20 mouse cellular contexts compared by ENCODE assay signal in genomic region chr2:163493976-163494375, GRCm38 (mm10). TPM values are rescaled to one million over a fixed set of nuclear protein-coding genes. Genes with fewer than 3 reads are reported as not detected.
DNase-seq lines count a peak whose midpoint lies in the region; ATAC-seq and TF ChIP-seq lines count a peak whose summit lies in the region.
"Had no signal": no experiment of that assay in that cellular context is flagged by ENCODE, and none has a peak within 500 bp of the region (broad histone marks: within the 10 kb centered on the region; RNA-seq: fewer than 3 reads in every experiment).

No protein-coding gene starts in this region.

- TF ChIP-seq CTCF in hindbrain, postnatal 0 days (IDR thresholded peaks at IDR 0.05; ENCODE audit: low read depth) = no peak
- TF ChIP-seq CTCF in brain, embryonic 14.5 days (IDR thresholded peaks at IDR 0.05; ENCODE audit: borderline replicate concordance, extremely low read depth, insufficient read depth, insufficient read length) = no peak

- H3K9me3 ChIP-seq in hindbrain, postnatal 0 days (ENCODE audit: low read length) = no peaks in the 10 kb centered on the region
- H3K9me3 ChIP-seq in hindbrain, embryonic 10.5 days = no peaks in the 10 kb centered on the region
- H3K9me3 ChIP-seq: embryonic facial prominence, embryonic 13.5 days; forebrain, embryonic 15.5 days; heart, embryonic 10.5 days; limb, embryonic 12.5 days had no signal

- DNase-seq in hindbrain, postnatal 0 days (ENCODE audit: low spot score) = peak; percentile 50
- no peak for DNase-seq in hindbrain, embryonic 10.5 days (ENCODE audit: low spot score)
- peak; percentile 77 for DNase-seq in 3T3-L1 (ENCODE audit: low read depth, low spot score)
- DNase-seq in brain, embryonic 14.5 days (ENCODE audit: low read depth) = peak; percentile 5
- DNase-seq in lung, postnatal 36 days = peak; percentile 74
- no peak for DNase-seq in testis, postnatal 14 days (ENCODE audit: low spot score)
- no peak for DNase-seq in embryo, embryonic 9.5 days (ENCODE audit: extremely low spot score)
- DNase-seq in yolk sac, embryonic 10.5 days (ENCODE audit: low spot score) = no peak
- DNase-seq: cerebellum, adult 9-11 months; heart, postnatal 4 days; kidney, postnatal 14 days; thymus, adult 2 months had no signal

- no peaks in the 10 kb centered on the region for H3K36me3 ChIP-seq in hindbrain, postnatal 0 days (ENCODE audit: insufficient read depth, low read length)
- H3K36me3 ChIP-seq in hindbrain, embryonic 10.5 days = no peaks in the 10 kb centered on the region
- H3K36me3 ChIP-seq: embryonic facial prominence, embryonic 13.5 days; forebrain, embryonic 15.5 days; heart, embryonic 10.5 days; limb, embryonic 12.5 days had no signal

- no peaks in the 10 kb centered on the region for H3K27me3 ChIP-seq in hindbrain, postnatal 0 days (ENCODE audit: insufficient read depth, low read length)
- H3K27me3 ChIP-seq in hindbrain, embryonic 10.5 days (ENCODE audit: insufficient read depth, poor library complexity, severe bottlenecking) = no peaks in the 10 kb centered on the region
- H3K27me3 ChIP-seq: forebrain, embryonic 15.5 days had no signal

- no peak overlapping the region for H3K4me3 ChIP-seq in hindbrain, postnatal 0 days (ENCODE audit: low read length)
- H3K4me3 ChIP-seq in hindbrain, embryonic 10.5 days = no peak overlapping the region
- H3K4me3 ChIP-seq: embryonic facial prominence, embryonic 13.5 days; forebrain, embryonic 15.5 days; heart, embryonic 10.5 days; limb, embryonic 12.5 days had no signal

- no peak for TF ChIP-seq POLR2A in brain, embryonic 14.5 days (IDR thresholded peaks at IDR 0.05; ENCODE audit: borderline replicate concordance, extremely low read depth, insufficient read depth, insufficient read length, poor library complexity, severe bottlenecking)

- H3K4me1 ChIP-seq in hindbrain, postnatal 0 days (ENCODE audit: insufficient read depth, low read length) = 0 out of 2 replicates have a peak, but pooled peaks cover 3% of the 10 kb centered on the region
- peaks cover 31% of the 10 kb centered on the region for H3K4me1 ChIP-seq in hindbrain, embryonic 10.5 days (replicated peaks)
- H3K4me1 ChIP-seq: embryonic facial prominence, embryonic 13.5 days; limb, embryonic 12.5 days had no signal

- H3K9ac ChIP-seq in hindbrain, postnatal 0 days (replicated peaks; ENCODE audit: low read length) = no peak overlapping the region
- H3K9ac ChIP-seq: embryonic facial prominence, embryonic 13.5 days; forebrain, embryonic 15.5 days; limb, embryonic 12.5 days had no signal

- no peak overlapping the region for H3K4me2 ChIP-seq in hindbrain, postnatal 0 days (ENCODE audit: low read depth, low read length)
- H3K4me2 ChIP-seq: embryonic facial prominence, embryonic 13.5 days; forebrain, embryonic 15.5 days; limb, embryonic 12.5 days had no signal

- WGBS in hindbrain, postnatal 0 days = 48% methylated on average over 5 of the region's 5 CpGs
- WGBS in hindbrain, embryonic 10.5 days = 65% methylated on average over 5 of the region's 5 CpGs

- H3K27ac ChIP-seq in hindbrain, postnatal 0 days = no peak overlapping the region
- no peak overlapping the region for H3K27ac ChIP-seq in hindbrain, embryonic 10.5 days
- H3K27ac ChIP-seq: embryonic facial prominence, embryonic 13.5 days; forebrain, embryonic 15.5 days; heart, embryonic 10.5 days; limb, embryonic 12.5 days had no signal

- peak; percentile 46; the same call in 1 of the 2 replicates for ATAC-seq in hindbrain, postnatal 0 days
- ATAC-seq: forebrain, embryonic 15.5 days; midbrain, embryonic 16.5 days had no signal

RNA-seq across cellular contexts. Expression of gene R3hdml, which starts 1.9 kb away (rescaled TPM):
- total RNA-seq in hindbrain, postnatal 0 days (2014; rRNA removed) = 0.73 and 2.1 TPM in 2 replicates
- polyA plus RNA-seq in hindbrain, postnatal 0 days (2015; fragmentation: Nextera tagmentation; extraction: Ambion mirVana) = 1.0 TPM in 2 replicates
- not detected in 2 replicates for polyA plus RNA-seq in hindbrain, embryonic 10.5 days (2016; fragmentation: Nextera tagmentation; extraction: Ambion mirVana)
- polyA plus RNA-seq in brain, embryonic 14.5 days (2012; rRNA removed) = 0.13 TPM in 1 of 2 replicates, not detected in the other
- total RNA-seq: gastrocnemius, adult 8-10 months; heart, postnatal 4 days; layer of hippocampus, postnatal 14 days had no signal
- polyA plus RNA-seq: embryonic facial prominence, embryonic 13.5 days; forebrain, embryonic 15.5 days; limb, embryonic 12.5 days; liver, embryonic 16.5 days had no signal

RNA-seq across cellular contexts. Expression of gene Hnf4a, which starts 12.6 kb away (rescaled TPM):
- 0.05 TPM in 1 of 2 replicates, not detected in the other for total RNA-seq in hindbrain, postnatal 0 days (2014; rRNA removed)
- polyA plus RNA-seq in hindbrain, postnatal 0 days (2015; fragmentation: Nextera tagmentation; extraction: Ambion mirVana) = not detected in 2 replicates
- polyA plus RNA-seq in hindbrain, embryonic 10.5 days (2016; fragmentation: Nextera tagmentation; extraction: Ambion mirVana) = not detected in 2 replicates
- 0.05 TPM in 1 of 2 replicates, not detected in the other for polyA plus RNA-seq in brain, embryonic 14.5 days (2012; rRNA removed)
- total RNA-seq: heart, postnatal 4 days; layer of hippocampus, postnatal 14 days had no signal
- polyA plus RNA-seq: embryonic facial prominence, embryonic 13.5 days; forebrain, embryonic 15.5 days; limb, embryonic 12.5 days; midbrain, embryonic 16.5 days had no signal

RNA-seq across cellular contexts. Expression of gene Fitm2, which starts 21.5 kb away (rescaled TPM):
- total RNA-seq in hindbrain, postnatal 0 days (2014; rRNA removed) = 26.5 and 33.2 TPM in 2 replicates
- 14.9 and 15.1 TPM in 2 replicates for polyA plus RNA-seq in hindbrain, postnatal 0 days (2015; fragmentation: Nextera tagmentation; extraction: Ambion mirVana)
- 10.4 and 10.8 TPM in 2 replicates for polyA plus RNA-seq in hindbrain, embryonic 10.5 days (2016; fragmentation: Nextera tagmentation; extraction: Ambion mirVana)
- 5.3 and 9.8 TPM in 2 replicates for polyA plus RNA-seq in brain, embryonic 14.5 days (2012; rRNA removed)

RNA-seq across cellular contexts. Expression of gene Gdap1l1, which starts 55.7 kb away (rescaled TPM):
- 132 and 149 TPM in 2 replicates for total RNA-seq in hindbrain, postnatal 0 days (2014; rRNA removed)
- polyA plus RNA-seq in hindbrain, postnatal 0 days (2015; fragmentation: Nextera tagmentation; extraction: Ambion mirVana) = 120 and 123 TPM in 2 replicates
- 19.0 and 54.8 TPM in 2 replicates for polyA plus RNA-seq in hindbrain, embryonic 10.5 days (2016; fragmentation: Nextera tagmentation; extraction: Ambion mirVana)
- polyA plus RNA-seq in brain, embryonic 14.5 days (2012; rRNA removed) = 142 and 170 TPM in 2 replicates
- total RNA-seq: heart, postnatal 4 days had no signal

Comparison
In these comparisons a context has a peak if more than half of its experiments do, and no peak if none do; other contexts are left out.
1. DNase-seq: peak in hindbrain, postnatal 0 days (single experiment), 3T3-L1 (single experiment), brain, embryonic 14.5 days (single experiment) and lung, postnatal 36 days (single experiment); none in hindbrain, embryonic 10.5 days (single experiment), testis, postnatal 14 days (single experiment), embryo, embryonic 9.5 days (single experiment) and yolk sac, embryonic 10.5 days (single experiment).